Mouse (Mus musculus) stomach, embryonic 16.5 days (tissue): ENCODE results near the gene Ube2q1. TPM values are rescaled to one million over a fixed set of nuclear protein-coding genes. Genes with fewer than 3 reads are reported as not detected.

Source experiments
- ATAC-seq: fragments of 200-750 bp; cut with Nextera tagmentation; 2 replicates; pipeline ENCODE4 v1.8.0; 2017; ENCODE audit warnings: moderate number of reproducible peaks, moderate TSS enrichment; ENCODE audit not compliant: insufficient read depth, low FRiP score
- H3K27ac ChIP-seq: fragments of 300-500 bp; sonication (generic); 2 replicates; pipeline ENCODE4 v1.5.1; 2014; ENCODE audit warnings: low read length
- H3K27me3 ChIP-seq: fragments of 300-500 bp; sonication (generic); 2 replicates; pipeline ENCODE4 v1.6.1; 2014; ENCODE audit warnings: low read length, control low read depth, mixed read lengths; ENCODE audit not compliant: control insufficient read depth, insufficient read depth
- H3K36me3 ChIP-seq: fragments of 300-500 bp; sonication (generic); 2 replicates; pipeline ENCODE4 v1.6.1; 2014; ENCODE audit warnings: low read length; ENCODE audit not compliant: control insufficient read depth, insufficient read depth
- H3K4me1 ChIP-seq: fragments of 300-500 bp; sonication (generic); 2 replicates; pipeline ENCODE4 v1.6.1; 2014; ENCODE audit warnings: low read length, control low read depth, mixed read lengths; ENCODE audit not compliant: control insufficient read depth, insufficient read depth
- H3K4me2 ChIP-seq: fragments of 300-500 bp; sonication (generic); 2 replicates; pipeline ENCODE4 v1.6.1; 2014; ENCODE audit warnings: low read depth, low read length, mixed read lengths
- H3K4me3 ChIP-seq: fragments of 300-500 bp; sonication (generic); replicated peaks from 2 replicates; pipeline ENCODE4 v1.5.1; 2014; ENCODE audit warnings: mild to moderate bottlenecking, low read length
- H3K9ac ChIP-seq: fragments of 300-500 bp; sonication (generic); 2 replicates; pipeline ENCODE4 v1.6.1; 2014; ENCODE audit warnings: low read length
- H3K9me3 ChIP-seq: fragments of 300-500 bp; sonication (generic); replicated peaks from 2 replicates; pipeline ENCODE4 v1.6.1; 2016; ENCODE audit warnings: low read length, control low read depth; ENCODE audit not compliant: control insufficient read depth
- WGBS: fragments of 180-500 bp; shearing (Covaris S2); extraction: QIAGEN DNeasy Blood & Tissue Kit; methylation state at CpG from one replicate; pipeline ENCODE4 v1.1.7; 2014; 5-methylcytosine and 5-hydroxymethylcytosine counted together
- polyA plus RNA-seq: library from polyadenylated mRNA; unstranded; fragments of >200 nt; fragmentation: Nextera tagmentation; extraction: Ambion mirVana; gene quantifications from 2 replicates; pipeline ENCODE4 v1.2.1, GENCODE M21; 2015

The Ube2q1 gene
- polyA plus RNA-seq, 1 experiment from 2014 or later = 7.4 TPM

GRCm38 (mm10) chr3:89781640-89782039 lies 8.2 kb downstream of the Ube2q1 start:
- H3K9ac ChIP-seq = no peak overlapping the region
- 76% methylated on average over 5 of the region's 5 CpGs for WGBS
- H3K27me3 ChIP-seq = no peaks in the 10 kb centered on the region
- no peak for ATAC-seq
- H3K4me1 ChIP-seq = peaks cover 10% of the 10 kb centered on the region; the same call in 1 of the 2 replicates
- no peaks in the 10 kb centered on the region for H3K9me3 ChIP-seq
- no peak overlapping the region for H3K4me2 ChIP-seq
- no peak overlapping the region for H3K4me3 ChIP-seq
- H3K27ac ChIP-seq = no peak overlapping the region
- H3K36me3 ChIP-seq = peaks cover 41% of the 10 kb centered on the region

DNA sequence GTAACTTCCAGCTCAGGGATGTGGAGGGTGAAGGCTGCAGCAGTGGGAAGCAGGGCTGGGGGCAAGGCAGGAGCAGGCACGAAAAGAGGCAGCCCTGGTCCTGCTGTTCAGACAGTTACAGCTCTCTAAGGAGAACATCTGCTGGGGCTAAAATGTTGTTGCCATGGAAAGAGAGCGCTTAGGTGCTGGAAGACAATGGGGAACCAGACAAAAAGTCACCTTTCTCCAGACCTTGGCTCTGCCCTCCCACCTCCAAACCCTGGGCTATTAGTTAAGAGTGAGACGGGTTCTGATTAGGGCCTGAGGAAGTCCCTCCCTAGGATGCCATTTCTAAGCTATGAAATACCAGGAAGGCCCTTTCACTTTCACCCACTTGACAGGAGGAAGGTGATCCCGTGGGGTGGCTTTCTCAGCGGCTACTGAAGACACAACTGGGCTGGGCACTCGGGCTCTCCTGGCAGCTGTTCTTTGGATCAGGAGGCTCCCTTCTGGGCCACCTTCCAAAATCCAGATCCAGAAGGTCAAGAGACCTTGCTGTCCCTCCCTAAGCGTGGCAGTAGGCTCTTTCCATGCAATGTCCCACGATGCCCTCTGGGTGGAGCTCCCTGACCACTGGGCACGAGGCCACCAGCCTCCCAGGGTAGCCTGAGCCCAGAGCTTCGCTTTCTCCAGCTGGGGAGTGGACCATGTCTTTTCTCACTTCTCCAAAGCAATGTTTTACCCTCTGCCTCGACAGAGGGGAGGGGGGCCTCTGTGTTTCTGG lies 11.8 kb downstream of the Ube2q1 start:
- peak overlapping the region; percentile 9; the same call in 1 of the 2 replicates for H3K4me3 ChIP-seq
- WGBS = 15% methylated on average over 11 of the region's 11 CpGs
- peak overlapping the region; percentile 44 for H3K27ac ChIP-seq

GRCm38 (mm10) chr3:89786275-89786674 lies 12.9 kb downstream of the Ube2q1 start:
- H3K27ac ChIP-seq = no peak overlapping the region
- H3K36me3 ChIP-seq = peaks cover 18% of the 10 kb centered on the region
- H3K4me1 ChIP-seq = peaks cover 10% of the 10 kb centered on the region; the same call in 1 of the 2 replicates
- H3K4me3 ChIP-seq = no peak overlapping the region
- H3K4me2 ChIP-seq = no peak overlapping the region
- ATAC-seq = no peak
- H3K27me3 ChIP-seq = no peaks in the 10 kb centered on the region
- 87% methylated on average over 6 of the region's 6 CpGs for WGBS
- no peak overlapping the region for H3K9ac ChIP-seq
- H3K9me3 ChIP-seq = no peaks in the 10 kb centered on the region

More for the DNA sequence above, 11.8 kb downstream of the Ube2q1 start:
- H3K9ac ChIP-seq = peak overlapping the region; percentile 42
- no peaks in the 10 kb centered on the region for H3K9me3 ChIP-seq
- peaks cover 10% of the 10 kb centered on the region; the same call in 1 of the 2 replicates for H3K4me1 ChIP-seq
- peak overlapping the region; percentile 49 for H3K4me2 ChIP-seq
- peak; percentile 80 for ATAC-seq
- no peaks in the 10 kb centered on the region for H3K27me3 ChIP-seq
- H3K36me3 ChIP-seq = peaks cover 27% of the 10 kb centered on the region

GRCm38 (mm10) chr3:89788680-89789352 lies 15.4 kb downstream of the Ube2q1 start:
- peaks cover 10% of the 10 kb centered on the region; the same call in 1 of the 2 replicates for H3K4me1 ChIP-seq

GRCm38 (mm10) chr3:89794616-89795015 lies 21.2 kb downstream of the Ube2q1 start:
- 0 out of 2 replicates have a peak, but pooled peaks cover 4% of the 10 kb centered on the region for H3K4me1 ChIP-seq
- H3K27ac ChIP-seq = no peak overlapping the region
- no peak overlapping the region for H3K4me3 ChIP-seq
- no peak overlapping the region for H3K9ac ChIP-seq
- no peak overlapping the region for H3K4me2 ChIP-seq
- no peak for ATAC-seq
- no peaks in the 10 kb centered on the region for H3K36me3 ChIP-seq
- 67% methylated on average over 2 of the region's 2 CpGs for WGBS
- no peaks in the 10 kb centered on the region for H3K27me3 ChIP-seq
- H3K9me3 ChIP-seq = no peaks in the 10 kb centered on the region

More at GRCm38 (mm10) chr3:89788680-89789352, 15.4 kb downstream of the Ube2q1 start:
- WGBS = 75% methylated on average over 16 of the region's 16 CpGs
- no peak overlapping the region for H3K27ac ChIP-seq
- H3K36me3 ChIP-seq = 0 out of 2 replicates have a peak, but pooled peaks cover under 1% of the 10 kb centered on the region
- no peaks in the 10 kb centered on the region for H3K9me3 ChIP-seq
- H3K4me3 ChIP-seq = no peak overlapping the region
- H3K9ac ChIP-seq = no peak overlapping the region
- no peaks in the 10 kb centered on the region for H3K27me3 ChIP-seq
- H3K4me2 ChIP-seq = no peak overlapping the region
- no peak for ATAC-seq

DNA sequence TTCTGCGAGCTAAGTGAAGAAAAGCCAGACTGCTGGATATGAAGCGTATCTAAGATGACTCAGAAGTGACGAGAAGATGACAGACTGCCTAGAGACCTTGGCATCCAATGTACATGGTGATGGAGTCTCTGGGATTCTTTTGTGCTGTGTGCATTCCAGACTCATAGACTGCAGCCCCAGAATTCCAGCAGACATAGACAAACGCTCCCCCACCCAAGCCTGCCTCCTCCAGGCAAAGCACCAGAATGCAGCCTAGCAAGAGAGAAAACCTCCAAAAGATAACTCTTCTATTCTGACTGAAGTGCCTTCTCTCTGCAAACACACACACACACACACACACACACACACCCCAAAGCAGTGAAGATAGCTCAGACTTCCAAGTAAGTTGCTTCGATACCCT lies 22.3 kb downstream of the Ube2q1 start:
- no peaks in the 10 kb centered on the region for H3K36me3 ChIP-seq
- WGBS = 62% methylated on average over 5 of the region's 5 CpGs
- no peaks in the 10 kb centered on the region for H3K9me3 ChIP-seq
- H3K4me1 ChIP-seq = 0 out of 2 replicates have a peak, but pooled peaks cover 5% of the 10 kb centered on the region
- H3K4me2 ChIP-seq = no peak overlapping the region
- no peak overlapping the region for H3K27ac ChIP-seq
- no peak for ATAC-seq
- no peaks in the 10 kb centered on the region for H3K27me3 ChIP-seq
- no peak overlapping the region for H3K4me3 ChIP-seq
- no peak overlapping the region for H3K9ac ChIP-seq

DNA sequence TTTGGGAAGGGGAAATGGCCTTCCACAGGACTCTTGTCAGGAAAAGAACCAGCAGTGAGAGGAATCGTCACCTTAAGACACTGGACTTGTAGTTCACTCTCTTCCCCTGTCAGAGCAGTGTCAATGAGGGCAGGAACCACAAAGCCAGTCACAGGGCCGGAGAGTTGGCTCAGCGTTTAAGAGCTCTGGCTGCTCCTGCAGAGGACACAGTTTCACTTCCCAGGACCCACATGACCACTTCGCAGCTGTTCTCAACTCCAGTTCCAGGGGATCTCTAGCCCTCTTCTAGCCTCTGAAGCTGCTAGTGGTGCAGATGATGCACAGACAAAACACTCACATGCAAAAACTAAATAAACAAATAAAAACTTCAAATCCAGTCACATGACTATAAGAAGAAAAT lies 22.9 kb downstream of the Ube2q1 start:
- no peak overlapping the region for H3K27ac ChIP-seq
- no peaks in the 10 kb centered on the region for H3K36me3 ChIP-seq
- no peak overlapping the region for H3K9ac ChIP-seq
- no peaks in the 10 kb centered on the region for H3K9me3 ChIP-seq
- 0 out of 2 replicates have a peak, but pooled peaks cover 5% of the 10 kb centered on the region for H3K4me1 ChIP-seq
- 39% methylated on average over 4 of the region's 4 CpGs for WGBS
- H3K27me3 ChIP-seq = no peaks in the 10 kb centered on the region
- 0 out of 2 replicates have a peak, but pooled peaks have one; percentile 21 for ATAC-seq
- no peak overlapping the region for H3K4me2 ChIP-seq
- no peak overlapping the region for H3K4me3 ChIP-seq

DNA sequence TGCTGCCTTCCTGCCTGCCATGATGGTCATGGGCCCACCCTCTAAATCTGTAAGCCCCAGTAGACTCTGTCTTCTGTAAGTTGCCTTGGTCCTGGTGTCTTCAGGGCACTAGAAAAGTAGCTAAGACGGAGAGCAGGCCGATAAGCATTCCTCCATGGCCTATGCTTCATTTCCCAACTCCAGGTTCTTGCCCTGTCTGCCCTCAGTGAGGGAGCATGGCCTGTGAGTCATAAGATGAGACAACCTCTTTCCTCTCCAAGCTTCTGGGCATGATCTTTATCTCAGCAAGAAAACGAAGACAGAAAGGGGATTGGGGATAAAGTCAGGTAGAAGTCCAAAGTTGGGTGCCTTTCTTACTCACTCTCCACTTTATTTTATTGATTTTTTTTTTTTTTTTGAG lies 25.1 kb downstream of the Ube2q1 start:
- WGBS = 77% methylated on average over 3 of the region's 3 CpGs

GRCm38 (mm10) chr3:89799476-89799875 lies 26.1 kb downstream of the Ube2q1 start:
- 10% methylated on average over 13 of the region's 13 CpGs for WGBS
- H3K36me3 ChIP-seq = no peaks in the 10 kb centered on the region
- H3K4me2 ChIP-seq = peak overlapping the region; percentile 43
- H3K27me3 ChIP-seq = no peaks in the 10 kb centered on the region
- no peak overlapping the region for H3K4me3 ChIP-seq
- 0 out of 2 replicates have a peak, but pooled peaks cover 5% of the 10 kb centered on the region for H3K4me1 ChIP-seq
- H3K9ac ChIP-seq = no peak overlapping the region; the same call in 1 of the 2 replicates
- H3K27ac ChIP-seq = no peak overlapping the region
- ATAC-seq = no peak
- H3K9me3 ChIP-seq = no peaks in the 10 kb centered on the region

More for the DNA sequence above, 25.1 kb downstream of the Ube2q1 start:
- Histone ChIP-seq H3K27ac (no peak overlapping the region), H3K4me3 (no peak overlapping the region), H3K36me3 (no peaks in the 10 kb centered on the region), H3K27me3 (no peaks in the 10 kb centered on the region), H3K4me2 (no peak overlapping the region), H3K9ac (no peak overlapping the region), H3K9me3 (no peaks in the 10 kb centered on the region), H3K4me1 (0 out of 2 replicates have a peak, but pooled peaks cover 5% of the 10 kb centered on the region)
- ATAC-seq = no peak
